Mouse (Mus musculus): ENCODE measurements around the gene Aldh3a2.
"Not testable (repeated sequence)": the region's sequence is repeated elsewhere in the genome, so short reads cannot be mapped to it uniquely, and the experiment has no call there.

Aldh3a2 gene

GRCm38 (mm10) chr11:61173477-61173876, 93.8 kb downstream of the Aldh3a2 start:
- not testable (repeated sequence) for DNase-seq (ENCODE audit: low spot score)
